Mouse (Mus musculus): ENCODE measurements around the gene Mark2. TPM values are rescaled to one million over a fixed set of nuclear protein-coding genes. Genes with fewer than 3 reads are reported as not detected.

Gene Mark2
- polyA plus RNA-seq, 1 experiment from 2014 or later: 46.8 TPM

DNA sequence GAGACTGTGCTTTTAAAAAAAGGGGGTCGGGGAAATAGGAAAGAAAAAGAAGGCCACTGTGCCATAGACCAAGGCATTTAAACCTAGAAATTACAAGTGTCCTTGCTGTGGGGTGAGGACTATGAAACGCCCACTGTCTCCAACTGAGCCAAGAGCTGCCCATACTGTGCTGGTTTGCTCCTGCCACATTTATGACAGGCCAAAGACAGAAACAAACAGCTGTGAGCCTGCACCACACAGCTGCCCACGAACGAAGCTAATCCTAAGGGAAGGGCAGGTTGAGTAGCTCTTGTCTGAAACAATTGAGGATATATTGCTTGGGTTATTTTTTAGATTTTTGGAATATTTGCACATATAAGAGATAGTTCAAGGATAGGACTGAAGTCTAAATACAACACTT lies 24.8 kb downstream of the Mark2 start:
- Histone ChIP-seq H3K4me3 (ENCODE audit: low read depth, low read length) (no peak overlapping the region), H3K4me1 (ENCODE audit: control insufficient read depth, insufficient read depth, low read length) (no peaks in the 10 kb centered on the region), H3K27me3 (ENCODE audit: control insufficient read depth, insufficient read depth, low read length) (no peaks in the 10 kb centered on the region), H3K9me3 (ENCODE audit: control insufficient read depth, low read length) (no peaks in the 10 kb centered on the region), H3K27ac (replicated peaks; ENCODE audit: low read depth, low read length) (no peak overlapping the region), H3K4me2 (ENCODE audit: low read depth, severe bottlenecking) (no peak overlapping the region), H3K36me3 (ENCODE audit: control insufficient read depth, insufficient read depth, low read length) (no peaks in the 10 kb centered on the region), H3K9ac (ENCODE audit: low read length) (no peak overlapping the region)
- ATAC-seq (ENCODE audit: insufficient number of reproducible peaks, low FRiP score, low TSS enrichment, low read depth) (no peak), DNase-seq (ENCODE audit: low spot score) (no peak)
- 83% methylated on average over 4 of the region's 4 CpGs for WGBS

DNA sequence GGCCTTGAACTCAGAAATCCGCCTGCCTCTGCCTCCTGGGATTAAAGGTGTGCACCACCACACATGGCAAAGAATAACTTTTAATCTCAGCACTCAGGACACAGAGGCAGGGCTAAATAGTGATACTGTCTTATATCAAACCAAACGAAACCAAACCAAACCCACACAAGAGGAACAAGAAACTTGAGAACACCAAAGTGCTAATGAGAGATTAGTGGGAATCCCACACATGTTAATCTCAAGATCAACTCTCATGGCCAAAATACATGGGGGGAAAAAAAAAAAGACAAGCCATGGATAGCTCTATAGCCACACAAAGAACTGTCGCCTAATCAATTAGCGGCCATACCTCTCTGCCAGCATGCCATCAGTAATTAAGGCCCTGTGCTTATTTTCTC lies 26.1 kb downstream of the Mark2 start:
- Histone ChIP-seq H3K9ac (ENCODE audit: low read length) (no peak overlapping the region), H3K4me3 (ENCODE audit: low read depth, low read length) (no peak overlapping the region), H3K27me3 (ENCODE audit: control insufficient read depth, insufficient read depth, low read length) (no peaks in the 10 kb centered on the region), H3K4me2 (ENCODE audit: low read depth, severe bottlenecking) (no peak overlapping the region), H3K27ac (replicated peaks; ENCODE audit: low read depth, low read length) (no peak overlapping the region), H3K9me3 (ENCODE audit: control insufficient read depth, low read length) (no peaks in the 10 kb centered on the region), H3K36me3 (ENCODE audit: control insufficient read depth, insufficient read depth, low read length) (no peaks in the 10 kb centered on the region), H3K4me1 (ENCODE audit: control insufficient read depth, insufficient read depth, low read length) (peaks cover 10% of the 10 kb centered on the region)
- ATAC-seq (ENCODE audit: insufficient number of reproducible peaks, low FRiP score, low TSS enrichment, low read depth) (no peak), DNase-seq (ENCODE audit: low spot score) (no peak)
- WGBS: 90% methylated on average over 4 of the region's 4 CpGs

DNA sequence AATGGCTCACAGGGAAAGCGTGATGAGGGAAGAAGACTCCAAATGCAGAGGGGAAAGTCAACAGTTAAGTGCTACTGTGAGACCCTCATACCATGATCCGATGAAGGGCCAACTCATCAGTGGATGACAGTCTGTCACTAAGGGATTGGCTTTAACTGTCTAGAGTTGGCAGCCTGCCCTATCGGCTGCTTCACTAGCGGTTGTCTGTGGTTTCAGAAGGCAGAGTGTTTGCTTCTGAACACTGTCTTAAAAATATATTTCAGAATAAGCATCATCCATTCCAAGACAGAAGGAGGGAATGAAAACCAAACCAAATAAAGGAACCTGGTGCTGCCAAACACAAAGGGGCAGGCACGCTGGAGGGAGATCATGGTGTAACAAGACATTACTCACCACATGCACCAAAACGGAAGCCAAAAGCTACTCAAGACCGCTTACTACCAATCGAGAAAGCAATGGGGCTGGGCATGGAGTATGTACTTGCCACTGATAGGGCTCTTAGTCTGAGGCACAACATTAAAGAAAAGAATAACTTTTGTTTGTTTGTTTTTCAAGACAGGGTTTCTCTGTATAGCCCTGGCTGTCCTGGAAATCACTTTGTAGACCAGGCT lies 26.6 kb downstream of the Mark2 start:
- Histone ChIP-seq H3K27ac (replicated peaks; ENCODE audit: low read depth, low read length) (no peak overlapping the region), H3K4me2 (ENCODE audit: low read depth, severe bottlenecking) (no peak overlapping the region), H3K27me3 (ENCODE audit: control insufficient read depth, insufficient read depth, low read length) (no peaks in the 10 kb centered on the region), H3K9me3 (ENCODE audit: control insufficient read depth, low read length) (no peaks in the 10 kb centered on the region), H3K36me3 (ENCODE audit: control insufficient read depth, insufficient read depth, low read length) (no peaks in the 10 kb centered on the region), H3K9ac (ENCODE audit: low read length) (no peak overlapping the region), H3K4me1 (ENCODE audit: control insufficient read depth, insufficient read depth, low read length) (peaks cover 11% of the 10 kb centered on the region), H3K4me3 (ENCODE audit: low read depth, low read length) (no peak overlapping the region)
- 91% methylated on average over 8 of the region's 8 CpGs for WGBS
- no peak for ATAC-seq (ENCODE audit: insufficient number of reproducible peaks, low FRiP score, low TSS enrichment, low read depth)
- DNase-seq (ENCODE audit: low spot score): no peak

DNA sequence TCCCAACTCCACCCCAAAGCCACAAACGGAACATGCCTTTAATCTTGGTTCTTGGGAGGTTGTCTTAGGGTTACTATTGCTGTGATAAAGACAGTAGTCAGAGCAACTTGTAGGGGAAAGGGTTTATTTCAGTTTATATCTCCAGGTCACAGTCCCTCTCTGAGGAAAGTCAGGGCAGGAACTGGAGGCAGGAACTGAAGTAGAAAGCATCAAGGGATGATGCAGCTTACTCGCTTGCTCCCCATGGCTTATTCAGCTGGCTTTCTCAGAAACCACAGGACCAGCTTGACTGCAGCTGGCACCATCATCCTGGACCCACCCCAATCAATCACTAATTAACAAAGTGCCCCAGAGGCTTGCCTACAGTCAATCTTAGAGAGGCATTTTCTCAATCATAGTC lies 28.0 kb downstream of the Mark2 start:
- ATAC-seq (ENCODE audit: insufficient number of reproducible peaks, low FRiP score, low TSS enrichment, low read depth): no peak

DNA sequence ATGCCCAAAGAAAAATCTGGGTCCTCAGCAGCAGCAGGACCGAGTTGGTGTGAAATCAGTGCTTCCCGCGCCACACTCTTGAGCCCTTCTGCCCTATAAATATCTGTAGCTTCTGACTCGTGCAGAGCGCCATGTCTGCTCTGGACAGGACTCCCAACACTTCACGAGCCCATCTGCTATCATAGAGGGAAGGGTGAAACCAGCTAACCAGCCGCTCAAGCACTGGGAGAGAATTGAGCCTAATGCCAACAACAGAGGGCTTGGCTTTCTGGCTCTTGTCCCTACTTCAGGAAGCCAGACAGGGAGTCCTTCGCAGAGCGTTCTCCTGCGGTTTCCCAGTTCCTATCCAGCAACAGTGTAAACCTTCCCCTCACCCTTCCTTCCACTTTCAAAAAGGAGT lies 30.4 kb downstream of the Mark2 start:
- H3K9ac ChIP-seq (ENCODE audit: low read length): no peak overlapping the region
- no peak for DNase-seq (ENCODE audit: low spot score)
- ATAC-seq (ENCODE audit: insufficient number of reproducible peaks, low FRiP score, low TSS enrichment, low read depth): no peak
- H3K27ac ChIP-seq (replicated peaks; ENCODE audit: low read depth, low read length): no peak overlapping the region
- WGBS: 46% methylated on average over 10 of the region's 10 CpGs
- no peaks in the 10 kb centered on the region for H3K9me3 ChIP-seq (ENCODE audit: control insufficient read depth, low read length)
- H3K27me3 ChIP-seq (ENCODE audit: control insufficient read depth, insufficient read depth, low read length): no peaks in the 10 kb centered on the region
- peaks cover 19% of the 10 kb centered on the region for H3K4me1 ChIP-seq (ENCODE audit: control insufficient read depth, insufficient read depth, low read length)
- H3K4me2 ChIP-seq (ENCODE audit: low read depth, severe bottlenecking): no peak overlapping the region
- no peaks in the 10 kb centered on the region for H3K36me3 ChIP-seq (ENCODE audit: control insufficient read depth, insufficient read depth, low read length)
- no peak overlapping the region for H3K4me3 ChIP-seq (ENCODE audit: low read depth, low read length)

More for the DNA sequence above, 28.0 kb downstream of the Mark2 start:
- H3K4me1 ChIP-seq (ENCODE audit: control insufficient read depth, insufficient read depth, low read length): peaks cover 14% of the 10 kb centered on the region
- DNase-seq (ENCODE audit: low spot score): no peak
- H3K9me3 ChIP-seq (ENCODE audit: control insufficient read depth, low read length): no peaks in the 10 kb centered on the region
- no peak overlapping the region for H3K27ac ChIP-seq (replicated peaks; ENCODE audit: low read depth, low read length)
- no peaks in the 10 kb centered on the region for H3K36me3 ChIP-seq (ENCODE audit: control insufficient read depth, insufficient read depth, low read length)
- WGBS: 89% methylated on average over 2 of the region's 2 CpGs
- no peak overlapping the region for H3K4me3 ChIP-seq (ENCODE audit: low read depth, low read length)
- H3K27me3 ChIP-seq (ENCODE audit: control insufficient read depth, insufficient read depth, low read length): no peaks in the 10 kb centered on the region
- H3K9ac ChIP-seq (ENCODE audit: low read length): no peak overlapping the region
- no peak overlapping the region for H3K4me2 ChIP-seq (ENCODE audit: low read depth, severe bottlenecking)

DNA sequence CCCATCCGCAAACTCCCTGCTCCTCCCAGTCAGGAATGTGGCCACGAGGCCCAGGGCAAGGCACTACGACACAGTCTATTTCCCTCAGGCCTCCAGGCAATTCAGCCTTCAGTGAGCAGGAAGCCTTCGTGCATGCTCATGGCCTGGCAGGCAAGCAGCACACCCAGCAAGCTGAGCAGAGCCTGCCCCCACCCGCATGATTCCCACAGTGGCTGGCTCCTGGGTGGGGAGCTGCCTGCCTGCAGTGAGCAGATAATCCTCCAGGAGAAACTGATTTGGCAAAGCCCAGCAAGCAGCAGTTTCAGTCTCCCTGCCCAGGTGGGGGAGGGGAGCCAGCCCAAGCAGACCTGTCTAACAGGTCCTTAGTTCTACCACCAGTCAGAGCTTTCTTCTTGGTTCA lies 31.0 kb downstream of the Mark2 start:
- no peak overlapping the region for H3K4me2 ChIP-seq (ENCODE audit: low read depth, severe bottlenecking)
- H3K27ac ChIP-seq (replicated peaks; ENCODE audit: low read depth, low read length): no peak overlapping the region
- H3K4me3 ChIP-seq (ENCODE audit: low read depth, low read length): no peak overlapping the region
- peaks cover 19% of the 10 kb centered on the region for H3K4me1 ChIP-seq (ENCODE audit: control insufficient read depth, insufficient read depth, low read length)
- DNase-seq (ENCODE audit: low spot score): peak; percentile 57
- no peaks in the 10 kb centered on the region for H3K27me3 ChIP-seq (ENCODE audit: control insufficient read depth, insufficient read depth, low read length)
- ATAC-seq (ENCODE audit: insufficient number of reproducible peaks, low FRiP score, low TSS enrichment, low read depth): no peak
- H3K9me3 ChIP-seq (ENCODE audit: control insufficient read depth, low read length): no peaks in the 10 kb centered on the region
- no peaks in the 10 kb centered on the region for H3K36me3 ChIP-seq (ENCODE audit: control insufficient read depth, insufficient read depth, low read length)
- 14% methylated on average over 5 of the region's 5 CpGs for WGBS
- no peak overlapping the region for H3K9ac ChIP-seq (ENCODE audit: low read length)

DNA sequence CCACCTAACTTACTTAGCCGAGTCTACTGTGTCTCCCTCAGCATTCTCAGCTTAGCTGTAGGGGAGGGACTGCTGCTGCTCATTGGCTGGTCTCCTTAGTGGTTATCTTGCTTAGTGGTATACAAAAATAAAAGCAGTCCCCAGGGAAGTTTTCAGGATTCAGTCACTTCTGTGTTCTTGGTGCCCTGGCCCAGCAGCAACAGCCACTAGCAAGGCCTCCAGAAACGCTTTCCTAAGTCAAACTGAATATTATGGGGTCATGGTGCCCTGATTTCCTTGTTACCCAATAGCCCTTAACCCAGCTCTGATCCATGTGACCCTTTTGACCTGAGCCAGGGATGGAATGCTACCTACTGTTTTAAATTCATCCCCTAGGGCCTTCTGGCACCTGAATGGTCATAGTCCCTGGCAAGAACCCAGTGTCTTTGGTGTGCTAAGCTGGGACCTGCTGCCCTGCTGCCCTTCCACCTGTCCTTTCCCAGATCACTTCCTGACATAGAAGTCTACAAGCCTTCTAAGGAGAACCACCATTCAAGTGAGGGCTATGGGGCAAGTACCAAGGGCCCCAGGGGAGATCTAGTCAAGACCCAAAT lies 31.8 kb downstream of the Mark2 start:
- 0 out of 2 replicates have a peak overlapping the region, but pooled peaks have one; percentile 9 for H3K27ac ChIP-seq (replicated peaks; ENCODE audit: low read depth, low read length)
- H3K9ac ChIP-seq (ENCODE audit: low read length): no peak overlapping the region
- ATAC-seq (ENCODE audit: insufficient number of reproducible peaks, low FRiP score, low TSS enrichment, low read depth) (no peak), DNase-seq (ENCODE audit: low spot score) (no peak)
- no peaks in the 10 kb centered on the region for H3K27me3 ChIP-seq (ENCODE audit: control insufficient read depth, insufficient read depth, low read length)
- H3K4me2 ChIP-seq (ENCODE audit: low read depth, severe bottlenecking): no peak overlapping the region
- peaks cover 19% of the 10 kb centered on the region for H3K4me1 ChIP-seq (ENCODE audit: control insufficient read depth, insufficient read depth, low read length)
- H3K36me3 ChIP-seq (ENCODE audit: control insufficient read depth, insufficient read depth, low read length): no peaks in the 10 kb centered on the region
- no peak overlapping the region for H3K4me3 ChIP-seq (ENCODE audit: low read depth, low read length)
- no peaks in the 10 kb centered on the region for H3K9me3 ChIP-seq (ENCODE audit: control insufficient read depth, low read length)
- 74% methylated on average over 2 of the region's 2 CpGs for WGBS

DNA sequence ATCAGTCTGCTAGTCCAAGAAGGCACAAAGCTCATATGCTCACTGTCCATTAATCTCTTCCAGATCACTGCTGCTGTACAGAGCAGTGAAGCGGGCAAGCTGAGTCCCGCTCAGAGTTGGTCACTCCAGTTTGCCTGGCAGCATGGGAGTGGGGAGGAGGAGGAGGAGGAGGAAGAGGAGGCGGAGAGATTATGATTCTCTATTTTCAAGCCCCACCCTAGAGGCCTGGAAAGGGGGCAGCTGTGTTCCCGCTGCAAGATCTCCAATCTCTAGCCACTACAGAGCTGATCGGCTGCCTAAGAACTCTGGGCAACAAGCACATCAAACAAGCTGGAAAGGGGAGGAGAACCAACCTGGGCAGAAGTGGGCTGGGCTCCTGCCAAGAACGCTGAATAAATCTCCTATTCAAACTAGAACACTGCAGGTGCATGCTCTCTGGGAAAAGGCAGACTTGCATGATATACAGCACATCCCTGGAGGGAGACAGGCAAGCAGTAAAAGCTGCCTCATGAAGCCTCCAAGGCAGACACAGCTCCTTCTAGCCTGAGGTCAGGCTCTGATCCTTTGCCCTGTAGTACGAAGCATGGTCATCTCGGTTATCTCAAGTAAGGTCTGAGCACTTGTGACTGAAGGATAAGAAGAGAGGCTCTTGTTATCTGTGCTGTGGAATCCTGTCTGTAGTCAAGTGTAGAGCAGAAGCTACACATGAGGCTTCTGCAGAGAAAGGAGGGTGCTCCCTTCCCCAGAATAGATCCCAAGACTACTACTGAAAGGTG lies 33.5 kb downstream of the Mark2 start:
- ATAC-seq (ENCODE audit: insufficient number of reproducible peaks, low FRiP score, low TSS enrichment, low read depth) (no peak), DNase-seq (ENCODE audit: low spot score) (no peak)

More for the DNA sequence above, 33.5 kb downstream of the Mark2 start:
- Histone ChIP-seq H3K4me1 (ENCODE audit: control insufficient read depth, insufficient read depth, low read length) (peaks cover 19% of the 10 kb centered on the region), H3K4me3 (ENCODE audit: low read depth, low read length) (no peak overlapping the region), H3K9me3 (ENCODE audit: control insufficient read depth, low read length) (no peaks in the 10 kb centered on the region), H3K27me3 (ENCODE audit: control insufficient read depth, insufficient read depth, low read length) (no peaks in the 10 kb centered on the region), H3K4me2 (ENCODE audit: low read depth, severe bottlenecking) (no peak overlapping the region), H3K27ac (replicated peaks; ENCODE audit: low read depth, low read length) (no peak overlapping the region), H3K36me3 (ENCODE audit: control insufficient read depth, insufficient read depth, low read length) (no peaks in the 10 kb centered on the region), H3K9ac (ENCODE audit: low read length) (no peak overlapping the region)
- WGBS: 60% methylated on average over 8 of the region's 8 CpGs
